Mouse (Mus musculus) spleen, adult 18-20 months (tissue): ENCODE measurements at regions not wholly inside any gene's neighbourhood (a gene's known extent, or its start where the extent isn't known, plus 50 kb on each side); places are given as distances from the start of the nearest gene placed in this dataset.

ENCODE experiments used
- DNase-seq, 2 experiments: peaks; one replicate each; pipeline ENCODE4 v3.0.0; 2022; ENCODE audit warnings: mixed read lengths in 2 of 2

DNA sequence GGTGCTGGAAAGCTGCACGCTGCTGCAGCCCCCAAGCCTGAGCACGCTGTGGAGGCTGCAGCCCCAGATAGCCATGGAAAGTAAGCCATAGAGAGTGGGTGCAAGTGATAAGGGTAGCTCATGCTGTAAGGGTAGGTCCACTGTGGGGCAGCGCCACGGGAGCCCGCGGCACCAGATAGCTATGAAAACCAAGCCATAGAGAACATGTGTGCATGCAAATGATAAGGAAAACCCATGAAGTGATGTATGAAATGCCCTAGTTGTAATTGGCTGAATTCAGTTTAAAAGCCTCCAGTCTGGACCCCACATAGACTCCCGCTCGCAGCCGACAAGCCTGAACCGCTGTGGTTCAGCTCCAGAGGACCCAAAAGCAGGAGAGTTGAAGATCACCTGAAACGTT lies 58.8 kb upstream of the L3mbtl3 start:
- no peak for DNase-seq

GRCm38 (mm10) chr10:26440720-26441119 lies 64.9 kb upstream of the L3mbtl3 start:
- no peak for DNase-seq

DNA sequence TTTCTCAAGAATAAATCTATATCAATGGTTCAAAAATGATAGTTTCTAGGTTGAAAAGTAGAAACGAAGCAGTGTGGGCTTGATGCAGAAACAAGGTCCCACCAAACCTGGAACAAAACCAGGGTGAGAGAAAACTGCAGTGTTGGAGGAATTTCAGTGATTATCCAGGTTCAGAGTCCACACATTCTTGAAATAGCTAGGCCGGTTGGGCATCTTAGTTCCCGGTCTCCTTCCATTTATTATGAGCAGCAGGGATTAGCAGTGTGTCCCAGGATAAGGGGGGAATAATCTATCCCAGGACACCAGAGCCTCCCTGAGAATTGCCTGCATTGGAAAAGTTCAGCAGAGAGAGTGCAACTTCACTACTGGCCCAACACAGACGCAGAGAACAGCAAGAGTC lies 108.5 kb upstream of the L3mbtl3 start:
- no peak for DNase-seq

DNA sequence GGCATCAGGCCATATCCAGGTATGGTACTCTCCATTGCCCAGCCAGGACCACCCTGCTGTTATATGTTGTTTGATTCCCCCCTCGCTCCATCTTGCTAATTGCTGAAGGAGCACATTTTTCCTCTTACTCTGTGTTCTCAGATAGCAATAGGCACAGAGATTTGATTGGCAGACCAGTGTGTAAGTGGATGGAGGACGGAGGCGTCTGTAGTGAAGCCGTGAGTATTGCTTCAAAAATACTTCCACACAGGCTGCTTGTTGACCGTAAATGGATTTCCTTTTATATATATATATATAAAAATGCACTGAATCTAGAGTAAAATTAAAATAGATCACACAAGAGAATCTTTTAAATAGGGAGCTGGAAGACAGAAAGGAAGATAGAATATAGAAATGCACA lies 115.6 kb upstream of the L3mbtl3 start:
- DNase-seq: no peak

DNA sequence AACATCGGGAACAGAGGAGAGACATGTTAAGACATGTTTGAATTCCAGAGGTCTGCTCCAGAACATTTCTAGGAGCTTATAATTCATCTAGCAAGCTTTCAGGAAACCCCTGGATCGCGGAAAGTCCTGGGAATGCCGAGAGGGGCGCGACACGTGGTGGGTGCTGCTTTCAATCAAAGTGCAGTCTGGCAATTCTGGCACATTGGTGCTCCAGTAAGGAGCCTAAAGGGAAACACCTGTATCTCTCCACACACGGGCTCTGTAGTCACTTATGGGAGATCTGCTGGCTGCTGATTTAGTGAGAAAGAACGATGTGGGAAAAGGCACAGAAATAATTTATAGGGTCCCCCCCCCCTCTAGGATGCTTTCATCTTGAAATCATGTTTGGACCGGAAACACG lies 116.4 kb upstream of the L3mbtl3 start:
- no peak for DNase-seq

DNA sequence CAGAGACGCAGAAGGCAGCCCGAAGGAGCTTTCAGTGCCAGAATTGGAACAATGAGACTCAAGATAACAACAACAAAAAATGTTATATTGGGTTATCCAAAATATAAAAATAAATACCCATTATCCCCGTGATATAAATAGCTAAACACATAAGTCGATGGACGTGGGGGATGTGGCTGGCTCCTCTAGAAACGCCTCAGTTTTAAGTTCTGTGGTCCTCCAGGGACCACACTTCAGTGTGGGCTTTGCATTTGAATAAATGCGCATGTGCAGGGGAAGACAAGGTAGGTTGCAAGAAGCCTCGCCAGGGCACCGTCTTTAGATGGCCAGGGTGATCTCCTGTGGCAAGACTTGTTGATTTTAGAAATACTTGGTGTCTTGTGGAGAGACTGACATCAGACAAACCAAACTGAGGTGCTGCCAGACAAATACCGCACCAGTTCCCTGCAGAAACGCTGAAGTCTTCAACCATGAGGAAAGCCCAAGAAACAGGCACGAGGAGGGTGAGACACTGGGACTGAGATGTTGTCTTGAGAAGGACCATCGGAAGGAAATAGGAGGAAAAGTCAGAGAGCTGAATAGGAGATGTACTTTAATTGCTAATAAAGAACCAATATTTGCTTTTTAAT lies 117.2 kb upstream of the L3mbtl3 start:
- DNase-seq: no peak

- no peak for DNase-seq
Observed at GRCm38 (mm10) chr10:26493801-26494200, 118.0 kb upstream of the L3mbtl3 start.

GRCm38 (mm10) chr10:26494380-26494781 lies 118.6 kb upstream of the L3mbtl3 start:
- DNase-seq: peak in 1 of 2 experiments; percentile 49

DNA sequence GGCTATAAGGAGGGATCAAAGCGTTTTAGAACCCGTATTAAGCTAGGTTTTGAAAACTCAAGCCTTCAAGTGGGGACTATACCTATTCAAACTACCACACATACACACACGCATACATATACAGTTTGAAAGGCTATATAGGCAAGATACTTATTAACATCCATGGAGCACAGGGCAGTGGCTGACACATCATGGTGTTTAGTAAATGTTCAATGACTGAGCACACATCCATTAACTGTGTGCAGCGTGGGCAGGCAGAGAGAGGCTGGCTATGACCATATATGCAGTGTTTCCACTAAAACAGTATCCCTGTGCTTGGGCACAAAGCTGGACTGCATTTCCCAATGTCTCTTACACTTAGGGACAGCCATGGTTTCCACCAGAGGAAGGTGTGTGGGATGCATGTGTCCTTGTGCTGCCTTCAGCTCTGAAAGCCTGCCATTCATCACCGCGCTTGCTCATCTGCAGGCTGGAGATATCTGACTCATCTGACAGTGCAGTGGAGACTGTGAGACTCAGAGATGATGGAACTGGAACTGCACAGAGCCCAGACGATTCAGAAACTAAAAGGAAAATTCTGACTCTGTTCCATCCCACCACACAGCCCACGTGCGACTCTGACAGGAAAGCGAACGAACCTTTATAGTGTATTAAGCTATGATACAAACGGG lies 124.6 kb upstream of the L3mbtl3 start:
- DNase-seq: no peak

DNA sequence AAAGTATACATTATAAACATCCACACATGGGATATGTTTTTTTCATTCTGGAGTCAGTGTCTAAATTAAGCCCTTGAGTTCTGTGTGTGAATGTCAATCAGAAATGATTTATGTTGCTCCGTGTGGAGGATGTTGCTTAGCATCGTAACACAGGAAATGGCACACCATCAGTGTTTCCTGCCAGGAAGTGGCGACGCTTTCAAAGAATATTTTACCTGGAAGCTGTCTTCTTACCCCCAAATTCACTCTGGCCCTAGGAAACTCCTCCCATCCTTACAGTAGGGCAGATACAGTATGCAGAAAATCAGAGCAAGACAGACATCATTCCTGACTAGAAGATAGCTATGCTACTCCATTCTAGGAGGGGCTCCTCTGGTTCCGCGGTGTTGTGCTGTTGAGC lies 145.1 kb upstream of the L3mbtl3 start:
- no peak for DNase-seq

GRCm38 (mm10) chr10:26525848-26526546 lies 150.2 kb upstream of the L3mbtl3 start:
- no peak for DNase-seq

GRCm38 (mm10) chr10:26540189-26540588 lies 164.4 kb upstream of the L3mbtl3 start:
- DNase-seq: no peak

- DNase-seq: no peak
Observed at GRCm38 (mm10) chr10:26544061-26544460, 168.3 kb upstream of the L3mbtl3 start.

DNA sequence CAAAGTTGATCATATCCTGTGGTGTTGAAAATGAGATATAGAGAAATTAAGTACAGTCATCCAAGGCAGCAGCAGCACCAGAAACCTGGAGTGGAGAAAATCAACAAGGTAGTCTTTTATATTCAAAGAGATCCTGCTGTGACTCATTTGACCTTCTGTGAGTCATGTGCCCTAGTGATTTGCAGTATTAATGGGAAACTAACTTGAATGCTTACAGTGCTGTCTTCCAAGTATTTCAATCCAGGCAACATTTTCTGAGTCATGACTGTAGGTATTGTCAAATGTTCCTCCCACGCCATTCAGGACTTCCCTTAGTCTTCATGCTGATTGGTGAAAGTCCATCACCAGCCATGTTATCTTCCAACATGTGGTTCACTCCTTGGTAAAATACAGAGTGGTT lies 169.0 kb upstream of the L3mbtl3 start:
- no peak for DNase-seq

- no peak for DNase-seq
Observed at GRCm38 (mm10) chr10:26556246-26556645, 180.5 kb upstream of the L3mbtl3 start.

GRCm38 (mm10) chr10:26558118-26558517 lies 182.3 kb upstream of the L3mbtl3 start:
- no peak for DNase-seq

DNA sequence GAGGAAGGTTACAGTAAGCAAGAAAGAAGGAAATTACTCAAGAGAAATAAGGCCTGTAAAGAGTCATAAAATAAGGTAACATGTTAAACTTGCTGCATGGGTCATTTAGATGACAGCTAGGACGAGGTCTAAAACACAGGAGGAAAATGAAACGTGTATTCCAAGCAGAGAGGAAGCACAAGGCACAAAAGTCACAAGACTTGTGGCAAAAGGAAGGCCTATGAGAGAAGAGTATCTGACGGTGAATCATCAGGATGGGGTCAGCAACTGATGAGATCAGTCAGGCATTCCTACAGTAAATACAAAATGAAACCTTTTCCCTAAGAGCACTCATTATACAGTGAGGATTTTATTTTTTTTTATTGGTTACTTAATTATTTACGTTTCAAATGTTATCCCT lies 183.6 kb upstream of the L3mbtl3 start:
- DNase-seq: no peak

DNA sequence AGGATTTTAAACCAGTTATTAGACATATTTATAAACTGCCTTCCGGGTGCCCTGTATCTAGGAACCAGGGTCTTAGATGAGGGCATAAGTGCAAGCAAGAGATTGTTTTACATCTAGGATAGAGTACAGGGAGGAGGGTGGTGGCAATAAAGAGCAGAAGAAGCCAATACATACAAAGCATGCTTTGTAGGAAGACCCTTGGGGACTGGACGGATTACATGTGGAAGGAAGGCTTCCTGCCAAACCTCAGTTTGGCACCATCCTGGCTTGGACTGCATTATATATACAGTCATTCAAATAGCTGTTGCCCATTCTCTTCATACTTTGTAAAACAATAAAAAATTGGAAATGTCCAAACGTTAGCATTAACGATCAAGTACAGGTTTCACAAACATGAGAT lies 184.7 kb upstream of the L3mbtl3 start:
- DNase-seq: no peak

DNA sequence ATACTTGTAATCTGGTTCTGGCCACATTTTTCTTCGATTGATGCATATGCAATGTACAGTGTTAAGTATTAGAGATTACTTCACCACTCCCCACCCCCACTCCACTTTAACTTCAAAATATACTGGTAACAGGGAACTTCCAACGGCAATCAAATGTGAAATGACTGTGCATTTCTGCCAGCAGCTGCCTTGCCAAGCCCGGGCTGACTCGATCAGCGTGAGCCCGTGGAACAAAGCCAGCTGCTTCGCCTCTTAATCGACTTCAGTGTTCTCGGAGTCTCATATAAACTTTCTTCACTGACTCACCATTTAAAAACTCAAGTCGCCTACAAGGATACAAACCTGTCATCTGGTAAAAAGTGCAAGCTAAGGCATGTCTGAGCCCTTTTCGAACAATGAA lies 188.7 kb upstream of the L3mbtl3 start:
- peak in 1 of 2 experiments; percentile 4 for DNase-seq

DNA sequence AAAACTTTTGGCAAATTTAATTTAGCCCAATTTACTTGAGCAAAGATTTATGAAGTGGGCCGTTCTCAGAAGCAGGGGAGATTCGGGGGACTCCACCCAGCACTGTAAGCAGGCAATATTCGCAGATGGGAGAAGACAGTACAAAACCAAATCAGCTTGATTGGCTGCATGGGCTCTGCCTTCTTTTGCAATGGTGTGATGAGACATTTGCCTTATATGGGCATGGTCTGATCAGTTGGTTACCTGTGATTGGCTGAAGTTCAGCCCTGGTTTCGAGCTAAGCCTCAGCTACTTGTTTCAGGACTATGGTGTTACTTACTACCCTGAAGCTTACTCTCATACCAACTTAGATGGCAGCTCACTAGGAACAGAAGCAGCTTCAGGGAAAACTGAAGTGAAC lies 185.6 kb upstream of the Arhgap18 start:
- DNase-seq: no peak

DNA sequence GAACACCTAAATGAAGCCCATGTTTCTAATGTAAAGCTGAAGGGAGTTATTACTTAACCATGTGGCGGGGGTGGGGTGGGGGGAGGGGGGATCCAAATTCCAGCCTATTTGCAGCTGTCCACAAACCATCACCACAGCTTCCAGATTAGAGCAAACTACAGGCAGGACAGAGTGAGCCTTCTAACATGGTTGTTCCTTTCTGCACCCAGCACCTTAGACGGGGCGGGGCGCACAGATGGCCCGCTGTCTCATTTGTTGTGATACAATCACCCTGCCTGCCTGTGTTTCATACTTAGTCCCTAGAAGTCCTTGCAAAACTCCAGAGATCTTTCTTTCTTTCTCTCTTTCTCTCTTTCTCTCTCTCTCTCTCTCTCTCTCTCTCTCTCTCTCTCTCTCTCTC lies 182.8 kb upstream of the Arhgap18 start:
- no peak for DNase-seq

DNA sequence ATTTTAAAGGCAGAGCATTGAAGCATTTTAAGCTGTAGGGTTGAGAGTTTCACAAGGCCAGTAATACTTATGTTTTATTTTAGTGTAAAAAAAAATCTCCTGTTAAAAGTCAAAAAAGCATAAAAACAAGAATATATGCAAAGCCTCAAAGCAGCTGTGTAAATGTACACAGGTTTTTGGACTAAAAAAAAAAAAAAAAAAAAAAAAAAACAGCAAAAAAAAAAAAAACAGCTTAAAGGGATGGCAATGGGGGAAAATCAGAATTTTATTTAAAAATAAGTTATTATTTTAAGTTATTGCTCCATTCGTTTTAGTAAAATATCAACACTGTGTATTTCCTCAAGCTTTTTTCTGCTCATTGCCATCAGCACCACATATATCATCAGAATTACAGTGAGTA lies 181.8 kb upstream of the Arhgap18 start:
- DNase-seq: no peak

DNA sequence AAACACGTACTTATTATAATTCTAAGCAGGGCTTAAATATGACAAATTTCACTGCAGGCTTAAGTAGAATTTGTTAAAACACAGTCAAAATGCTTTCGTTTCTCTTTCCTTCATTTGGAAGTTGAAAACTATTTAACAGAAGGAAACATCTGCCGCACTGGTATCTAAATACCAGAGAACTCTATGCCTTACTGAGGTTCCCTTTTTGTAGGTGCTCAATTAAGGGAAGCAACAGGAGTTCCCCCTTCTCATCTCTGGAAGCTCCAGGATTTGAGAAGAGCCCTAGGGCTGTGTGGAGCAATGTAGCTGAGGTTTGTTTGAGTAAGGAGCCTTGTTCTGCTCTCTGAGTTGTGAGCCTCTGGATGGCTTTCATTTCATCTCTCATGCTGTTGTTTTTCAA lies 177.1 kb upstream of the Arhgap18 start:
- no peak for DNase-seq

- DNase-seq: no peak
Observed at GRCm38 (mm10) chr10:26577087-26577486, 176.1 kb upstream of the Arhgap18 start.
